Mouse (Mus musculus) thymus, postnatal 10 days (tissue): ENCODE measurements around the gene Ankmy1.

Experiments
- DNase-seq, 2 experiments: peaks; one replicate each; pipeline ENCODE4 v3.0.0; 2021; ENCODE audit warnings: low spot score in 2 of 2

Gene Ankmy1

DNA sequence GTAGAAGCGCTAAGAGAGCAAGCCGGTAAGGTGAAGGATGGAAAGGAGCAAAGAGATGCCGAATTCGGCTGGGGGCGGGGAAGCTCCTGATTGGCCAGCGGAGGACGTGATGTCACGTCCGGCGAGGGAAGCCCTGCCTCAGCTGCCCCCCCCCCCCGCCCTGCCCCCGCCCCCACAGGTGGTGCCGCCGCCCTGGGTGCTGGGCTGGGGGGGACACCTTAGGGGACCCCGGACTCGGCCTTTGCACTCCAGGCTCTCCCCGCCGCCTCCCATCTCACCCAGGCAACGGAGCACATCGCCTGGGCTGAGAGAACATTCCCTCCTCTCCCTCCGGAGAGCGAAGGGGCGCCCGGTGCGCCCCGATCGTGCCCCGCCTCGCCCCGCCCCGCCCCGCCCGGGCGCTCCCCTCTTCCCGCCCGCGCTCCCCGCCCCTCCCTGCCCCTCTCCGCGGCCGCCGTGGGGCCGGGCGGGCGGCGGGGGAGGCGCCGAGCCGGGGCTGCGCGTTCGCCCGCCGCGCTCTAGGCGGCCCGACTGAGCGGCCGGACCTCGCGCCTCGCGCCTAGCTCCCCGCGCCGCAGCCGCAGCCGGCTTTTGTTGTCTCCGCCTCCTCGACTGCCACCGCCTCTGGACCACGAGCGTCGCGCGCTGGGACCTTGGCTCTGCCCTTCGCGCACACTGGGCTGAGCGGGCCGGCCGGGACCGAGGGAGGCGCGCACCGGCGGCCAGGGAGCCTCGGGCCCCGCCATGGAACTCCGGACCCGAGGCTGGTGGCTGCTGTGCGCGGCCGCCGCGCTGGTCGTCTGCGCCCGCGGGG, 71.3 kb downstream of the Ankmy1 start, which contains the start of gene Gpc1:
TSS of gene Gpc1 (plus strand) at position 458 of the 814 bp plus-strand sequence.
- peak; percentile 79 to 83 for DNase-seq

DNA sequence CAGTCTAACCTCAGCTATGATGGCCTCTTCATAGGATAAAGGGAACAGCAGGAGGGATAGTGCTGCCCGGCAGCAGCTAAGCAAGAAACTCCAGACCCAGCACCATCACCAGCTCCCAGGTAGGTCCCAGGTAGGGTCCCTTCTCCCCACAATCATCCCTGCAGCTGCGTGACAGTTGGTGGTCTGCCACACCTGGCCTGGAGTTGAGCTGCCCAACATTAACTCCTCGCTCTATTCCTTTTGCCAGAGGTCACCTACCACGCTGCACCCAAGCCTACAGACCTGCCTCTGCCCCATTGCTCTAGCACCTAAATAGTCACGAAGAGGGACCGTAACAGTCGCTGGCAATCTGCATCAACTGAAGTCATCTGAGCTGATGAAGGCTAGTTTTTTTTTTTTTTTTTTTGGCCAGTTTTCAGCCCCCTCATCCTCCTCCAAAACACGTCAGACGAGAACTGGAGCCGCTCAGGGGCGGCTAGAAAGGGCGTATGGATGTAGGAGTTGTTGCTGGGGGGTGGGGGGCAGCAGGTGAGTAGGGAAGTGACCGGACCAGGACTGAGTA, 72.0 kb downstream of the Ankmy1 start:
- no peak for DNase-seq

DNA sequence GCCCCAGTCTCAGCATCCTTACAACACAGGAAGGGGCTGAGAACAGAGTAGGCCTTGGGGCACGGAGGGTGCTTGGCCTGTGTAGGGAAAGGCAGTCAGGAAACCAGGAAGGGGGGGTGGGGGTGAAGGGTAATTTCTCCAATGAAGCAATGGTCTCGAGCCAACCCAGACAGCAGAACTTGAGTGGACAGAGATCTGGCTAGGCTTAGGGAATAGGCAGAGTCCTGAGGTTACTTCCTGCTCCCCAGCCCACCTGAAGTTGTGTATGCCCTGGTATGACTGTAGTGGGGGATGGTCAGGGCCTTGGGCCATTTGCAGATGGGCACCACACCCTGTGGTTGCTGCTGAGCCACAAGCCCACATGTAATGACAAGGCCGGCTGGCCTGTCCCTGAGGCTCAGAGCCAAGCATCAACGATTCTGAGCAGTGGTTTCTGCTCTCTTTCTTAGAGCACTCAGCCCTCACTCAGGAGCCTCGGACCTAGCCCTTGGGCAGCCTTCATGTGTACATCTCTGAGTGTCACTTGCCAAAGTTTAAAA, 86.9 kb downstream of the Ankmy1 start:
- DNase-seq: no peak

DNA sequence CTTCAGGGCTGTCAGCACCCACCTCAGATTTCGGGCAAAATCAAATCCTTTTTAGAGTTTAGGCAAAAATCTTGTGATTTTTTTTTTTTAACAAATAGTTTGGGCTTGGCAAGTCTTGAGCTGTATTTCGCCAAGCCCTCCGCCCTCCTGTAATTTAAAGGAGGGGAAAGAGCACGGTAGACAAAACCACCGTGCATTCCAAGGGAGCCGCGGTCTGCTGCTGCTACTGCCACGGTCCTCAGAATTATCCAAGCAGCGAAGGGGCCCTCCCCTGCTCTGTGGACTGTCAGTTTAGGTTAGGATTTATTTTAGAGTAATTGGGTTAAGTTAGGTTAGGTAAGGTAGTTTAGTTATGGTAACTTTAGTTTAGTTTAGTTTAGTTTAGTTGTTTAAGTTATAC, 87.6 kb downstream of the Ankmy1 start:
- DNase-seq: no peak

DNA sequence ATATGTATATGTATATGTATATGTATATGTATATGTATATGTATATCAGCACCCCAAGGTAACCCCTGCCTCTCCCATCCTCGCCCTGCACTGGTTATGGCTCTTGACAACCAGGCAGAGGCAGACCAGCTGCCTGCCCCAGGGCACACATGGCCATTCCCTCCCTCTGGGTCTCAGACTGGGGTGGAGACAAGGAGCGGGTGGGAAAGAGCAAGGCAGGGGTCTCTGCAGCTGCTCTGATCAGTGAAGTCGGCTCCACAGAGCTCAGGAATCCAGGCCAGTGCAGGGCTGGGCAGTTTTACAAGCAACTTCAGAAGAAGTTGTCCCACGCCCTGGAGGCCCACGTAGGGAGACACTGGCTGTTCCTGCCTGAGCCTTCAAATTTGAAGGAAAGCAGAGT, 88.4 kb downstream of the Ankmy1 start:
- DNase-seq: no peak
